Mouse (Mus musculus) neural tube, embryonic 11.5 days (tissue): ENCODE data around the gene Prrg1. TPM values are rescaled to one million over a fixed set of nuclear protein-coding genes. Genes with fewer than 3 reads are reported as not detected.
"Not testable (repeated sequence)": the region's sequence is repeated elsewhere in the genome, so short reads cannot be mapped to it uniquely, and the experiment has no call there.

Source experiments
- ATAC-seq: fragments of 200-750 bp; cut with Nextera tagmentation; 2 replicates; pipeline ENCODE4 v1.8.0; 2017; ENCODE audit warnings: moderate number of reproducible peaks, mild to moderate bottlenecking, moderate TSS enrichment, moderate library complexity; ENCODE audit not compliant: insufficient read depth, low FRiP score, low TSS enrichment
- DNase-seq: peaks from one replicate; pipeline ENCODE4 v3.0.0-alpha.2; 2015; ENCODE audit warnings: low spot score
- H3K27ac ChIP-seq: fragments of 300-500 bp; sonication (generic); 2 replicates; pipeline ENCODE4 v1.5.1; 2014; ENCODE audit warnings: low read depth, mild to moderate bottlenecking, low read length
- H3K27me3 ChIP-seq: fragments of 300-500 bp; sonication (generic); 2 replicates; pipeline ENCODE4 v1.6.1; 2014; ENCODE audit warnings: mild to moderate bottlenecking, low read length, mixed read lengths; ENCODE audit not compliant: control insufficient read depth, insufficient read depth
- H3K36me3 ChIP-seq: fragments of 300-500 bp; sonication (generic); 2 replicates; pipeline ENCODE4 v1.6.1; 2014; ENCODE audit warnings: mild to moderate bottlenecking, low read length, moderate library complexity, mixed read lengths; ENCODE audit not compliant: control insufficient read depth, insufficient read depth
- H3K4me1 ChIP-seq: fragments of 300-500 bp; sonication (generic); 2 replicates; pipeline ENCODE4 v1.6.1; 2014; ENCODE audit warnings: low read length, mixed read lengths; ENCODE audit not compliant: control insufficient read depth, insufficient read depth
- H3K4me2 ChIP-seq: fragments of 300-500 bp; sonication (generic); 2 replicates; pipeline ENCODE4 v1.6.1; 2014; ENCODE audit warnings: low read depth, mild to moderate bottlenecking, moderate library complexity
- H3K4me3 ChIP-seq: fragments of 300-500 bp; sonication (generic); 2 replicates; pipeline ENCODE4 v1.5.1; 2014; ENCODE audit warnings: low read depth, low read length
- H3K9ac ChIP-seq: fragments of 300-500 bp; sonication (generic); 2 replicates; pipeline ENCODE4 v1.6.1; 2014; ENCODE audit warnings: mild to moderate bottlenecking, low read length
- H3K9me3 ChIP-seq: fragments of 300-500 bp; sonication (generic); 2 replicates; pipeline ENCODE4 v1.6.1; 2016; ENCODE audit warnings: low read length; ENCODE audit not compliant: control insufficient read depth
- WGBS: fragments of 180-500 bp; shearing (Covaris S2); extraction: QIAGEN DNeasy Blood & Tissue Kit; methylation state at CpG from one replicate; pipeline ENCODE4 v1.1.7; 2014; 5-methylcytosine and 5-hydroxymethylcytosine counted together
- polyA plus RNA-seq: library from polyadenylated mRNA; unstranded; fragments of >200 nt; fragmentation: Nextera tagmentation; extraction: Ambion mirVana; gene quantifications from 2 replicates; pipeline ENCODE4 v1.2.1, GENCODE M21; 2014

Prrg1 gene
- polyA plus RNA-seq, 1 experiment from 2014 or later: 6.9 TPM

- H3K27ac ChIP-seq: no peak overlapping the region
- 64% methylated on average over 2 of the region's 2 CpGs for WGBS
- no peak for ATAC-seq
- H3K9me3 ChIP-seq: no peaks in the 10 kb centered on the region
- H3K4me2 ChIP-seq: no peak overlapping the region
- no peaks in the 10 kb centered on the region for H3K27me3 ChIP-seq
- no peak overlapping the region for H3K9ac ChIP-seq
- no peak for DNase-seq
- H3K36me3 ChIP-seq: no peaks in the 10 kb centered on the region
- no peak overlapping the region for H3K4me3 ChIP-seq
- no peaks in the 10 kb centered on the region for H3K4me1 ChIP-seq
Measured at GRCm38 (mm10) chrX:78538632-78539316, 44.9 kb downstream of the Prrg1 start.

GRCm38 (mm10) chrX:78518301-78518700, 65.4 kb downstream of the Prrg1 start:
- no peak overlapping the region for H3K4me3 ChIP-seq
- no peaks in the 10 kb centered on the region for H3K9me3 ChIP-seq
- H3K9ac ChIP-seq: no peak overlapping the region
- H3K36me3 ChIP-seq: no peaks in the 10 kb centered on the region
- no peaks in the 10 kb centered on the region for H3K27me3 ChIP-seq
- no peak for ATAC-seq
- H3K27ac ChIP-seq: no peak overlapping the region
- WGBS: 89% methylated on average over 2 of the region's 2 CpGs
- no peak for DNase-seq
- H3K4me2 ChIP-seq: no peak overlapping the region
- H3K4me1 ChIP-seq: no peaks in the 10 kb centered on the region

GRCm38 (mm10) chrX:78482987-78483386, 100.7 kb downstream of the Prrg1 start:
- H3K4me3 ChIP-seq: no peak overlapping the region
- WGBS: 91% methylated on average over 2 of the region's 2 CpGs
- no peak for ATAC-seq

GRCm38 (mm10) chrX:78479710-78480109, 104.0 kb downstream of the Prrg1 start:
- Histone ChIP-seq H3K4me1 (no peaks in the 10 kb centered on the region), H3K27me3 (no peaks in the 10 kb centered on the region), H3K27ac (no peak overlapping the region), H3K9me3 (no peaks in the 10 kb centered on the region), H3K9ac (no peak overlapping the region), H3K4me2 (no peak overlapping the region), H3K36me3 (no peaks in the 10 kb centered on the region), H3K4me3 (no peak overlapping the region)
- ATAC-seq (no peak), DNase-seq (no peak)
- 84% methylated on average over 3 of the region's 3 CpGs for WGBS

More at GRCm38 (mm10) chrX:78482987-78483386, 100.7 kb downstream of the Prrg1 start:
- Histone ChIP-seq H3K4me1 (no peaks in the 10 kb centered on the region), H3K9me3 (no peaks in the 10 kb centered on the region), H3K36me3 (no peaks in the 10 kb centered on the region), H3K27me3 (no peaks in the 10 kb centered on the region), H3K4me2 (no peak overlapping the region), H3K9ac (no peak overlapping the region), H3K27ac (no peak overlapping the region)
- DNase-seq: no peak

DNA sequence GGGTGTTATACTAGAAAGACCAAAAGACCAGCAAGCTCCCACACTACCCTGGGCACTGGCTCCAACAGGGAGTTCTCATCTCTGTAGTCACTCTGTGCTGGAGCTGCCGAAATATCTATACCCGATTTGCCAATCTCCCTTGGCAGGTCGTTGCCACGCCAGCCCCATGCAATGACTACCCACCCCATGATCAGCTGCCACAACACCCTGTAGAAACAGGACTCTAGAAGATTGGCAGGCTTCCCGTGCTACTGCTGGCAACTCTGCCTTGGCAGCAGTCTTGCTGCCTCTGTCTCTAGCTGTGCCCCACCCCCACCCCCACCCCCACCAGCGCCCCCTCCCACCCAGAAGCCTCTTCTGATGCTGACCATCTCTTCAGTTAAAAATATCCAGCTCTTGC, 149.3 kb downstream of the Prrg1 start:
- no peak for DNase-seq
- H3K27me3 ChIP-seq: no peaks in the 10 kb centered on the region

GRCm38 (mm10) chrX:78403346-78403745, 180.3 kb downstream of the Prrg1 start:
- ATAC-seq, H3K9me3 ChIP-seq, H3K36me3 ChIP-seq, H3K27ac ChIP-seq, H3K4me2 ChIP-seq, H3K4me3 ChIP-seq, H3K27me3 ChIP-seq, DNase-seq, H3K4me1 ChIP-seq, H3K9ac ChIP-seq: not testable (repeated sequence)
- 82% methylated on average over 2 of the region's 2 CpGs for WGBS

More for the DNA sequence above, 149.3 kb downstream of the Prrg1 start:
- Histone ChIP-seq H3K9ac (no peak overlapping the region), H3K9me3 (no peaks in the 10 kb centered on the region), H3K4me3 (no peak overlapping the region), H3K4me1 (no peaks in the 10 kb centered on the region), H3K36me3 (no peaks in the 10 kb centered on the region), H3K4me2 (no peak overlapping the region), H3K27ac (no peak overlapping the region)
- no peak for ATAC-seq
- WGBS: 77% methylated on average over 6 of the region's 6 CpGs

Other genes starting within 250 kb of the Prrg1 start
- gene 4930480E11Rik, start 214.3 kb downstream of the Prrg1 start, polyA plus RNA-seq: not detected in 2 replicates
- gene Fam47c, start 153.9 kb upstream of the Prrg1 start, polyA plus RNA-seq: not detected in 2 replicates